Mouse (Mus musculus) CH12.LX (cell line): ENCODE data around the gene Dnah12. TPM values are rescaled to one million over a fixed set of nuclear protein-coding genes. Genes with fewer than 3 reads are reported as not detected.

Source experiments
- DNase-seq: peaks from one replicate; pipeline ENCODE4 v3.0.0-alpha.2; 2013; ENCODE audit errors: extremely low read depth
- H3K27ac ChIP-seq: 2 replicates; pipeline ENCODE4 v1.5.1; 2012; ENCODE audit warnings: low read depth, mild to moderate bottlenecking, control low read depth, moderate library complexity; ENCODE audit not compliant: insufficient read depth
- H3K27me3 ChIP-seq: replicated peaks from 2 replicates; pipeline ENCODE3; 2012; ENCODE audit warnings: inconsistent platforms
- H3K36me3 ChIP-seq, 2 experiments: replicated peaks in 1 of 2; 2 replicates each; pipeline versions ENCODE3 to v1.6.1; 2012; ENCODE audit warnings: inconsistent platforms in 1 of 2, low read length in 1 of 2, mild to moderate bottlenecking in 1 of 2, mixed read lengths in 1 of 2, moderate library complexity in 1 of 2; ENCODE audit not compliant: control insufficient read depth in 1 of 2, insufficient read depth in 1 of 2
- H3K4me1 ChIP-seq, 2 experiments: 2 replicates each; pipeline ENCODE4 v1.6.1; 2012; ENCODE audit warnings: inconsistent platforms in 1 of 2, moderate library complexity in 1 of 2; ENCODE audit not compliant: insufficient read depth in 2 of 2, control insufficient read depth in 1 of 2
- H3K4me2 ChIP-seq: 2 replicates; pipeline ENCODE4 v1.6.1; 2012; ENCODE audit warnings: low read depth, mild to moderate bottlenecking, control low read depth; ENCODE audit not compliant: poor library complexity, insufficient read depth, severe bottlenecking
- H3K4me3 ChIP-seq, 3 experiments: fragments of 150-350 bp in 1 of 3; sonication (generic) in 1 of 3; replicated peaks in 1 of 3; 2 replicates each; pipeline versions ENCODE3 to v1.5.1; 2011 to 2012; ENCODE audit warnings: low read depth in 2 of 3, low read length in 2 of 3, mild to moderate bottlenecking in 2 of 3, moderate library complexity in 2 of 3, control low read depth in 1 of 3, improper control_type of control experiment in 1 of 3, inconsistent platforms in 1 of 3, mixed read lengths in 1 of 3; ENCODE audit not compliant: poor library complexity in 1 of 3
- H3K79me2 ChIP-seq: replicated peaks from 2 replicates; pipeline ENCODE4 v1.6.1; 2012; ENCODE audit warnings: mild to moderate bottlenecking, moderate library complexity; ENCODE audit not compliant: control insufficient read depth, poor library complexity, insufficient read depth, severe bottlenecking; ENCODE audit errors: extremely low read depth
- H3K9ac ChIP-seq: 2 replicates; pipeline ENCODE4 v1.6.1; 2012; ENCODE audit warnings: low read depth, mild to moderate bottlenecking, control low read depth, moderate library complexity; ENCODE audit not compliant: insufficient read depth
- H3K9me3 ChIP-seq: replicated peaks from 2 replicates; pipeline ENCODE3; 2012; ENCODE audit warnings: low read length, inconsistent platforms, mixed read lengths
- BHLHE40 ChIP-seq: IDR thresholded peaks from 2 replicates; pipeline ENCODE4 v1.6.1; 2011; ENCODE audit warnings: mild to moderate bottlenecking, low read depth, low read length, improper control_type of control experiment
- CHD1 ChIP-seq: IDR thresholded peaks from 2 replicates; pipeline ENCODE4 v1.6.1; 2012; ENCODE audit warnings: low read depth, low read length, improper control_type of control experiment, inconsistent platforms
- CHD2 ChIP-seq: IDR thresholded peaks from 2 replicates; pipeline ENCODE4 v1.6.1; 2011; ENCODE audit warnings: low read length, improper control_type of control experiment
- CTCF ChIP-seq, 2 experiments: IDR thresholded peaks in 1 of 2; conservative IDR thresholded peaks in 1 of 2; 2 replicates each; pipeline ENCODE4 v1.5.1; 2011 to 2012; ENCODE audit warnings: low read depth in 2 of 2, low read length in 2 of 2, improper control_type of control experiment in 1 of 2, inconsistent platforms in 1 of 2, mild to moderate bottlenecking in 1 of 2, moderate library complexity in 1 of 2
- ELF1 ChIP-seq: IDR thresholded peaks from 2 replicates; pipeline ENCODE4 v1.6.1; 2014; ENCODE audit warnings: low read depth, mild to moderate bottlenecking, inconsistent platforms, low read length, improper control_type of control experiment
- HCFC1 ChIP-seq: IDR thresholded peaks from 2 replicates; pipeline ENCODE4 v1.6.1; 2012; ENCODE audit warnings: low read depth, mild to moderate bottlenecking, inconsistent platforms, low read length, improper control_type of control experiment
- JUND ChIP-seq: conservative IDR thresholded peaks from 2 replicates; pipeline ENCODE4 v1.6.1; 2011; ENCODE audit warnings: low read depth, low read length, improper control_type of control experiment
- MAFK ChIP-seq: IDR thresholded peaks from 2 replicates; pipeline ENCODE4 v1.6.1; 2011; ENCODE audit warnings: low read length, improper control_type of control experiment; ENCODE audit not compliant: insufficient replicate concordance
- MAX ChIP-seq: IDR thresholded peaks from 2 replicates; pipeline ENCODE4 v1.6.1; 2011; ENCODE audit warnings: low read length, improper control_type of control experiment
- MAZ ChIP-seq: IDR thresholded peaks from 2 replicates; pipeline ENCODE4 v1.6.1; 2012; ENCODE audit warnings: low read depth, mild to moderate bottlenecking, inconsistent platforms, low read length, improper control_type of control experiment, moderate library complexity
- NELFE ChIP-seq: IDR thresholded peaks from 2 replicates; pipeline ENCODE4 v1.6.1; 2011; ENCODE audit warnings: low read depth, low read length, improper control_type of control experiment
- NRF1 ChIP-seq: IDR thresholded peaks from 2 replicates; pipeline ENCODE4 v1.6.1; 2014; ENCODE audit warnings: low read depth, mild to moderate bottlenecking, inconsistent platforms, low read length, improper control_type of control experiment, moderate library complexity
- POLR2AphosphoS2 ChIP-seq: IDR thresholded peaks from 2 replicates; pipeline ENCODE4 v1.6.1; 2011; ENCODE audit warnings: low read depth, low read length, improper control_type of control experiment
- RCOR1 ChIP-seq: conservative IDR thresholded peaks from 2 replicates; pipeline ENCODE4 v1.6.1; 2012; ENCODE audit warnings: low read depth, mild to moderate bottlenecking, inconsistent platforms, low read length, improper control_type of control experiment
- TCF12 ChIP-seq: IDR thresholded peaks from 2 replicates; pipeline ENCODE4 v1.6.1; 2014; ENCODE audit warnings: low read depth, mild to moderate bottlenecking, inconsistent platforms, low read length, improper control_type of control experiment
- UBTF ChIP-seq: IDR thresholded peaks from 2 replicates; pipeline ENCODE4 v1.6.1; 2012; ENCODE audit warnings: low read depth, mild to moderate bottlenecking, inconsistent platforms, low read length, improper control_type of control experiment, moderate library complexity
- ZC3H11A ChIP-seq: IDR thresholded peaks from 2 replicates; pipeline ENCODE4 v1.6.1; 2012; ENCODE audit warnings: low read depth, mild to moderate bottlenecking, inconsistent platforms, low read length, improper control_type of control experiment
- ZMIZ1 ChIP-seq: IDR thresholded peaks from 2 replicates; pipeline ENCODE4 v1.6.1; 2012; ENCODE audit warnings: low read depth, mild to moderate bottlenecking, inconsistent platforms, low read length, improper control_type of control experiment
- dilution Hi-C: fragments of 300-500 bp; cut with MboI; formaldehyde crosslinking; loops from 2 replicates; pipeline ENCODE4 v1.14.3; 2020; ENCODE audit warnings: low sequenced_read_pairs; ENCODE audit not compliant: extremely low pct_unique_long_range_greater_than_20kb, extremely low pct_ligation_motif_present
- in situ Hi-C: fragments of 300-500 bp; cut with MboI; formaldehyde crosslinking; loops from 3 replicates; pipeline ENCODE4 v1.14.3; 2019; ENCODE audit warnings: low sequenced_read_pairs, low pct_ligation_motif_present, low pct_unique_long_range_greater_than_20kb, mixed read lengths
- polyA plus RNA-seq: library from polyadenylated mRNA; unstranded; fragments of >175 nt; gene quantifications from 2 replicates; pipeline ENCODE4 v1.2.1, GENCODE M21; 2012; ENCODE audit warnings: low read depth; ENCODE audit not compliant: insufficient read length
- total RNA-seq, 2 experiments: library from RNA; depleted of rRNA; stranded (reverse); fragments of 300-350 nt in 1 of 2; fragments of >200 nt in 1 of 2; gene quantifications; 2 replicates each; pipeline ENCODE4 v1.2.3; 2012 to 2014

The Dnah12 gene
- total and polyA plus RNA-seq, 3 experiments = 0.04 to 0.13 (median 0.04) TPM

DNA sequence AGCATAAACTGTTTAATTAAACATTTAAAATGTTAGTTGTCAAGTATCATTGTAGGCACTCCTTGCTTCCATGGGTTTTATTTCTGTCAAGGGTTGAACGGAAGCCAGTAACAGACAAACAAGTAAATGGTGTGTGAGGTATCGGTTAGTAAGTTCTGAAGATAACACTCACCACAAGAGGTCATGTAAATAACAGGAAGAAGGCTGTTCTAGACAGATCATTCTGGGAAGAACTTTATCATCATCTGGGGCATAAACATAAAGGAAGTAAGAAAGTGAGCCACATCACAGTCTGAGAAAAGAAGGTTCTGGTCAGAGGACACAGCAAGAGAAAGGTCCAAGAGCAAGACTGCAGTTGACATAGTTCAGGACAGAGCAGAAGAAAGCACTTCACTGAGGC is 132.9 kb downstream of the Dnah12 start:
- DNase-seq = no peak
- dilution Hi-C loops = no loop called here
- H3K9ac ChIP-seq = no peak overlapping the region
- H3K79me2 ChIP-seq = no peaks in the 10 kb centered on the region
- H3K4me3 ChIP-seq = no peak overlapping the region
- H3K9me3 ChIP-seq = no peaks in the 10 kb centered on the region
- H3K27ac ChIP-seq = no peak overlapping the region
- TF ChIP-seq CHD2 (no peak), MAFK (no peak), BHLHE40 (no peak), CTCF (conservative IDR thresholded peaks at IDR 0.05 in 1 of 2, IDR thresholded peaks at IDR 0.05 in 1 of 2; ENCODE audit: low read depth in 2 of 2, low read length in 2 of 2) (peak in 1 of 2 experiments; percentile 19; a peak in 1 of 4 replicates), TCF12 (no peak), JUND (no peak), MAZ (no peak), ZMIZ1 (no peak), NELFE (no peak)
- TF ChIP-seq, all 38 proteins: peak for 1
- H3K36me3 ChIP-seq = no peaks in the 10 kb centered on the region
- in situ Hi-C loops = no loop called here
- H3K27me3 ChIP-seq = no peaks in the 10 kb centered on the region
- H3K4me1 ChIP-seq = no peaks in the 10 kb centered on the region
- no peak overlapping the region for H3K4me2 ChIP-seq

DNA sequence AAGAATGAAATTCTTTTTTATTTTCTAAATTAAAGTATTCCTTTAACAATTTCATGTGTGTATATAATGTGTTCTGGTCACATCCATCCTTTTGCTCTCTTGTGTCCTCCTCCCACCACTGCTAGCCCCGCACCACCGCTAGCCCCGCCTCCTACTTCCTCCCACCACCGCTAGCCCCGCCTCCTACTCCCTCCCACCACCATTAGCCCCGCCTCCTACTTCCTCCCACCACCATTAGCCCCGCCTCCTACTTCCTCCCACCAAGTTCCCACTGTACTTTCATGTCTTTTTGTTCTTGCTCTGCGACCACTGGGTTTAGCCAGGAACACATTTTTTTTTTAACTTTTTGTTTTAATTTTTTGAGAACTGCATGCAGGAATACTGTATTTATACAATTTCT is 160.0 kb downstream of the Dnah12 start:
- H3K79me2 ChIP-seq = no peaks in the 10 kb centered on the region
- in situ Hi-C loops = no loop called here
- DNase-seq = peak; percentile 13
- no peak overlapping the region for H3K4me3 ChIP-seq
- H3K9me3 ChIP-seq = no peaks in the 10 kb centered on the region
- dilution Hi-C loops = no loop called here
- TF ChIP-seq UBTF = no peak
- TF ChIP-seq RCOR1 = no peak
- TF ChIP-seq NELFE = no peak
- no peak for TF ChIP-seq CHD1
- TF ChIP-seq CHD2 = no peak
- no peak for TF ChIP-seq HCFC1
- TF ChIP-seq ELF1 = no peak
- TF ChIP-seq ZC3H11A = no peak
- TF ChIP-seq NRF1 = no peak
- no peak for TF ChIP-seq POLR2AphosphoS2
- TF ChIP-seq TCF12 = no peak
- TF ChIP-seq MAX = no peak
- no peaks in the 10 kb centered on the region for H3K27me3 ChIP-seq
- H3K4me1 ChIP-seq = peaks cover 0 to 2% of the 10 kb centered on the region in 2 experiments; a peak in 1 of 4 replicates
- H3K27ac ChIP-seq = no peak overlapping the region
- H3K4me2 ChIP-seq = no peak overlapping the region
- H3K36me3 ChIP-seq = no peaks in the 10 kb centered on the region
- H3K9ac ChIP-seq = no peak overlapping the region
